ENCODE assay signal across 26 mouse cellular contexts in genomic region chr19:56972768-56973167, GRCm38 (mm10). TPM values are rescaled to one million over a fixed set of nuclear protein-coding genes. Genes with fewer than 3 reads are reported as not detected.
"Had no signal": no experiment of that assay in that cellular context is flagged by ENCODE, and none has a peak within 500 bp of the region (broad histone marks: within the 10 kb centered on the region; RNA-seq: fewer than 3 reads in every experiment).

No protein-coding gene starts in this region.

- H3K27me3 ChIP-seq: heart, embryonic 13.5 days; heart, embryonic 15.5 days; hindbrain, embryonic 13.5 days; hindbrain, embryonic 15.5 days; kidney, embryonic 15.5 days; limb, embryonic 13.5 days; limb, embryonic 15.5 days; liver, embryonic 12.5 days had no signal

- ATAC-seq: hindbrain, postnatal 0 days; intestine, embryonic 16.5 days; liver, embryonic 12.5 days had no signal

- H3K27ac ChIP-seq: heart, adult 2 months; heart, embryonic 15.5 days; hindbrain, embryonic 13.5 days; hindbrain, embryonic 15.5 days; hindbrain, postnatal 0 days; kidney, embryonic 15.5 days; kidney, postnatal 0 days; limb, embryonic 13.5 days; limb, embryonic 15.5 days; liver, embryonic 12.5 days; liver, embryonic 14.5 days had no signal

- H3K4me3 ChIP-seq: heart, adult 2 months; heart, embryonic 13.5 days; heart, embryonic 15.5 days; hindbrain, embryonic 13.5 days; hindbrain, embryonic 15.5 days; kidney, embryonic 15.5 days; limb, embryonic 13.5 days; limb, embryonic 15.5 days; liver, embryonic 12.5 days had no signal

- H3K9me3 ChIP-seq: heart, embryonic 13.5 days; heart, embryonic 15.5 days; hindbrain, embryonic 13.5 days; hindbrain, embryonic 15.5 days; kidney, embryonic 15.5 days; limb, embryonic 13.5 days; limb, embryonic 15.5 days; liver, embryonic 12.5 days had no signal

- H3K9ac ChIP-seq: heart, embryonic 13.5 days; heart, embryonic 15.5 days; hindbrain, embryonic 13.5 days; hindbrain, embryonic 15.5 days; kidney, embryonic 15.5 days; limb, embryonic 13.5 days; limb, embryonic 15.5 days; liver, embryonic 12.5 days; liver, embryonic 14.5 days had no signal

- DNase-seq: gastrocnemius, postnatal 14 days; gastrocnemius, postnatal 36 days; heart, adult 2 months; heart, postnatal 10 days; heart, postnatal 36 days; kidney, adult 11 months; kidney, adult 8-10 months; kidney, postnatal 14 days; kidney, postnatal 36 days; layer of hippocampus, adult 9-11 months; layer of hippocampus, postnatal 36 days; left cerebral cortex, postnatal 4 days; lung, adult 18-20 months had no signal

- H3K36me3 ChIP-seq: heart, embryonic 13.5 days; heart, embryonic 15.5 days; hindbrain, embryonic 13.5 days; hindbrain, embryonic 15.5 days; kidney, embryonic 15.5 days; limb, embryonic 13.5 days; limb, embryonic 15.5 days; liver, embryonic 12.5 days had no signal

- H3K4me2 ChIP-seq: heart, embryonic 13.5 days; heart, embryonic 15.5 days; hindbrain, embryonic 13.5 days; hindbrain, embryonic 15.5 days; kidney, embryonic 15.5 days; limb, embryonic 13.5 days; limb, embryonic 15.5 days; liver, embryonic 12.5 days had no signal

RNA-seq across cellular contexts. Expression of gene Afap1l2, which starts 35.3 kb away (rescaled TPM):
- total RNA-seq: hematopoietic stem cell, adult 5-6 weeks had no signal
